Mouse (Mus musculus) hindbrain, embryonic 15.5 days (tissue): ENCODE measurements at regions not wholly inside any gene's neighbourhood (a gene's known extent, or its start where the extent isn't known, plus 50 kb on each side); places are given as distances from the start of the nearest gene placed in this dataset.

ENCODE experiments used
- ATAC-seq: fragments of 200-750 bp; cut with Nextera tagmentation; 2 replicates; pipeline ENCODE4 v1.8.0; 2017; ENCODE audit warnings: low read depth, moderate number of reproducible peaks, moderate TSS enrichment; ENCODE audit not compliant: low FRiP score
- H3K27ac ChIP-seq: fragments of 300-500 bp; sonication (generic); replicated peaks from 2 replicates; pipeline ENCODE4 v1.5.1; 2015; ENCODE audit warnings: mild to moderate bottlenecking, inconsistent platforms
- H3K27me3 ChIP-seq: fragments of 300-500 bp; sonication (generic); 2 replicates; pipeline ENCODE4 v1.6.1; 2015; ENCODE audit warnings: control low read depth, inconsistent platforms
- H3K36me3 ChIP-seq: fragments of 300-500 bp; sonication (generic); 2 replicates; pipeline ENCODE4 v1.6.1; 2015; ENCODE audit warnings: control low read depth, inconsistent platforms
- H3K4me1 ChIP-seq: fragments of 300-500 bp; sonication (generic); replicated peaks from 2 replicates; pipeline ENCODE4 v1.6.1; 2015; ENCODE audit warnings: control low read depth, inconsistent platforms
- H3K4me2 ChIP-seq: fragments of 300-500 bp; sonication (generic); 2 replicates; pipeline ENCODE4 v1.6.1; 2015; ENCODE audit warnings: moderate library complexity, mild to moderate bottlenecking, inconsistent platforms
- H3K4me3 ChIP-seq: fragments of 300-500 bp; sonication (generic); 2 replicates; pipeline ENCODE4 v1.5.1; 2015; ENCODE audit warnings: mild to moderate bottlenecking, inconsistent platforms
- H3K9ac ChIP-seq: fragments of 300-500 bp; sonication (generic); 2 replicates; pipeline ENCODE4 v1.6.1; 2015; ENCODE audit warnings: inconsistent platforms
- H3K9me3 ChIP-seq: fragments of 300-500 bp; sonication (generic); 2 replicates; pipeline ENCODE4 v1.6.1; 2016; ENCODE audit warnings: control low read depth, inconsistent platforms
- WGBS: fragments of 180-500 bp; shearing (Covaris S2); methylation state at CpG from one replicate; pipeline ENCODE4 v1.1.7; 2015; 5-methylcytosine and 5-hydroxymethylcytosine counted together

- peak; percentile 79 for ATAC-seq
- H3K9ac ChIP-seq = no peak overlapping the region
- 42% methylated on average over 8 of the region's 8 CpGs for WGBS
- H3K4me2 ChIP-seq = no peak overlapping the region
- H3K27ac ChIP-seq = no peak overlapping the region
- no peaks in the 10 kb centered on the region for H3K27me3 ChIP-seq
- H3K9me3 ChIP-seq = no peaks in the 10 kb centered on the region
- no peak overlapping the region for H3K4me3 ChIP-seq
- no peaks in the 10 kb centered on the region for H3K4me1 ChIP-seq
- H3K36me3 ChIP-seq = no peaks in the 10 kb centered on the region
Measured at GRCm38 (mm10) chr8:62752725-62753430, 197.9 kb upstream of the Spock3 start.

- 76% methylated on average over 6 of the region's 6 CpGs for WGBS
- H3K9me3 ChIP-seq = no peaks in the 10 kb centered on the region
- H3K36me3 ChIP-seq = no peaks in the 10 kb centered on the region
- H3K27me3 ChIP-seq = no peaks in the 10 kb centered on the region
- no peak overlapping the region for H3K27ac ChIP-seq
- no peak overlapping the region for H3K4me3 ChIP-seq
- H3K4me2 ChIP-seq = no peak overlapping the region
- no peaks in the 10 kb centered on the region for H3K4me1 ChIP-seq
- no peak for ATAC-seq
- H3K9ac ChIP-seq = no peak overlapping the region
Measured at GRCm38 (mm10) chr8:62773766-62774165, 177.0 kb upstream of the Spock3 start.

GRCm38 (mm10) chr8:62804467-62804866 is 146.3 kb upstream of the Spock3 start:
- no peak overlapping the region for H3K9ac ChIP-seq
- no peak overlapping the region for H3K4me2 ChIP-seq
- no peak overlapping the region for H3K4me3 ChIP-seq
- ATAC-seq = no peak
- no peaks in the 10 kb centered on the region for H3K4me1 ChIP-seq
- no peaks in the 10 kb centered on the region for H3K27me3 ChIP-seq
- no peaks in the 10 kb centered on the region for H3K36me3 ChIP-seq
- WGBS = 83% methylated on average over 1 of the region's 1 CpGs
- H3K9me3 ChIP-seq = no peaks in the 10 kb centered on the region
- no peak overlapping the region for H3K27ac ChIP-seq
